Mouse (Mus musculus): Measurements from ENCODE around the gene Krtap29-1.

The Krtap29-1 gene

DNA sequence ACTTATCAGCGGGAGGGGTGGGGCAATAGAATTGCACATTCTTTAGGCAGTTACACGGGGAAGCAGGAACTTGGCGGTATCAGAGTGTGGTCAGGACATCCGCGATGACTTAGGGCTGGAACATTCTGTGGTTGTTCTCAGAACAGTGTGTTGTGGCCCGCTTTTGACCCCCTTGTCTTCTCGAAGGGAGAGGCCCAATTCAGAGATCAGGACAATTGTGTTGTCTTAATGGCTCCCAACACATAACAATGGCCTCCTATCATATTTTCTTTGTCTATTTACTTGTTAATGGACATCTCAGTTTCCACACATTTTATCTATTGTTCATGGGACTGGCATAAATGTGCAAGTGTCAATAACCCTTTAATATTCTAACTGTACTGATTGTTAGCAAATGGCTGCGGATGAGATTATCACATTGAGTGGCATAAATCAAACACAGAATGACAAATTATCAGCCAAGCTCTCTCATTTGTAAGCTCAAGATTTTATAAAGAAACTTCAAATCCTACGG is 41.0 kb downstream of the Krtap29-1 start:
- no peak for DNase-seq (ENCODE audit: low spot score)

DNA sequence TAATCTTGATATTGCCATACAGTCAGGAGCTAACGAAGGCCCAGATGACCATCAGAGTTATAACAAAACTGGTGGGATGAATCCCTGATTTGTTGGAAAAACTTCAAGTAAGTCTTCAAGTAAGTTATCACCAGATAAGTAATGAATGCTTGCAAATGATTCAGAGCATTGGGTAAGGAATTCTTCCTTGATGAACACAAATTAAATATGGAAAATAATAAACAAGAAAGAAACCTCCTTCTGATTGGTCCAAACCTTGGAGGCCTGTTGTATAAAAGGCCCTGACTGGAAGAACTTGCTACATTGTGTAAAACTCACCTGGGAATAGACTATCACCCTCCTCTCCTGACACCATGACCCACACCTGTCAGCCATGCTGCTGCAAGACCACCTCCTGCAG is 42.9 kb downstream of the Krtap29-1 start, which contains the start of gene Krtap31-2:
Krtap31-2 (plus strand) TSS at position 301 of the 400 bp plus-strand sequence.
- DNase-seq (ENCODE audit: low spot score) = no peak

Measured in layer of hippocampus, adult 9-10 months (tissue).